In genomic region chr16:49289200-49290079, GRCm38 (mm10) we compare ENCODE assay signal across 9 mouse cellular contexts.
DNase-seq lines count a peak whose midpoint lies in the region; ATAC-seq and TF ChIP-seq lines count a peak whose summit lies in the region.
"Had no signal": no experiment of that assay in that cellular context is flagged by ENCODE, and none has a peak within 500 bp of the region (broad histone marks: within the 10 kb centered on the region; RNA-seq: fewer than 3 reads in every experiment).

No protein-coding gene starts in this region.

- 73% methylated on average over 10 of the region's 10 CpGs for WGBS in stomach, postnatal 0 days
- WGBS in midbrain, embryonic 15.5 days = 87% methylated on average over 10 of the region's 10 CpGs

- no peaks in the 10 kb centered on the region for H3K36me3 ChIP-seq in stomach, postnatal 0 days (ENCODE audit: control insufficient read depth, insufficient read depth, low read length)
- no peaks in the 10 kb centered on the region for H3K36me3 ChIP-seq in midbrain, embryonic 15.5 days (replicated peaks)
- H3K36me3 ChIP-seq: liver, embryonic 13.5 days had no signal

- no peak overlapping the region for H3K4me3 ChIP-seq in stomach, postnatal 0 days (ENCODE audit: low read depth, low read length)
- H3K4me3 ChIP-seq in midbrain, embryonic 15.5 days = no peak overlapping the region
- H3K4me3 ChIP-seq: liver, embryonic 13.5 days had no signal

- TF ChIP-seq EP300 in stomach, postnatal 0 days (optimal IDR thresholded peaks at IDR 0.05) = no peak

- no peak overlapping the region for H3K27ac ChIP-seq in stomach, postnatal 0 days (replicated peaks)
- H3K27ac ChIP-seq in midbrain, embryonic 15.5 days = no peak overlapping the region
- H3K27ac ChIP-seq: liver, embryonic 13.5 days had no signal

- no peak overlapping the region for H3K4me2 ChIP-seq in stomach, postnatal 0 days (replicated peaks; ENCODE audit: low read depth)
- H3K4me2 ChIP-seq in midbrain, embryonic 15.5 days = no peak overlapping the region
- H3K4me2 ChIP-seq: liver, embryonic 13.5 days had no signal

- no peaks in the 10 kb centered on the region for H3K27me3 ChIP-seq in stomach, postnatal 0 days (ENCODE audit: control insufficient read depth, insufficient read depth, low read length)
- no peaks in the 10 kb centered on the region for H3K27me3 ChIP-seq in midbrain, embryonic 15.5 days (replicated peaks)
- H3K27me3 ChIP-seq: liver, embryonic 13.5 days had no signal

- no peaks in the 10 kb centered on the region for H3K4me1 ChIP-seq in stomach, postnatal 0 days (replicated peaks; ENCODE audit: control insufficient read depth, insufficient read depth)
- H3K4me1 ChIP-seq in midbrain, embryonic 15.5 days = no peaks in the 10 kb centered on the region
- H3K4me1 ChIP-seq: liver, embryonic 13.5 days had no signal

- no peak overlapping the region for H3K9ac ChIP-seq in stomach, postnatal 0 days (ENCODE audit: low read length)
- H3K9ac ChIP-seq in midbrain, embryonic 15.5 days = no peak overlapping the region
- H3K9ac ChIP-seq: liver, embryonic 13.5 days had no signal

- DNase-seq in ovary, postnatal 36 days (ENCODE audit: low spot score) = peak; percentile 9
- no peak for DNase-seq in ovary, postnatal 10 days (ENCODE audit: low spot score)
- DNase-seq in cerebellum, postnatal 14 days = peak; percentile 71 to 75
- peak; percentile 15 to 32 for DNase-seq in heart, adult 9 months (ENCODE audit: low spot score in 2 of 2)
- peak; percentile 51 to 86 for DNase-seq in left cerebral cortex, adult 9 months (ENCODE audit: low spot score in 2 of 2)
- DNase-seq in stomach, postnatal 0 days (ENCODE audit: low spot score) = peak; percentile 23
- DNase-seq in thymus, postnatal 36 days = no peak
- DNase-seq: liver, embryonic 13.5 days had no signal

- peak; percentile 56; the same call in 1 of the 2 replicates for ATAC-seq in stomach, postnatal 0 days (ENCODE audit: low FRiP score, low TSS enrichment)
- ATAC-seq in midbrain, embryonic 15.5 days (replicated peaks) = no peak

- H3K9me3 ChIP-seq in stomach, postnatal 0 days (ENCODE audit: control insufficient read depth, low read length) = no peaks in the 10 kb centered on the region
- no peaks in the 10 kb centered on the region for H3K9me3 ChIP-seq in midbrain, embryonic 15.5 days
- H3K9me3 ChIP-seq: liver, embryonic 13.5 days had no signal

- TF ChIP-seq CTCF in stomach, postnatal 0 days (IDR thresholded peaks at IDR 0.05; ENCODE audit: low read depth) = no peak

Comparison
In these comparisons a context has a peak if more than half of its experiments do, and no peak if none do; other contexts are left out.
1. DNase-seq: peak in ovary, postnatal 36 days (single experiment), cerebellum, postnatal 14 days (2 of 2), heart, adult 9 months (2 of 2), left cerebral cortex, adult 9 months (2 of 2) and stomach, postnatal 0 days (single experiment); none in ovary, postnatal 10 days (single experiment) and thymus, postnatal 36 days (0 of 2).